Mouse (Mus musculus) intestine, embryonic 15.5 days (tissue): ENCODE results near the gene Errfi1. TPM values are rescaled to one million over a fixed set of nuclear protein-coding genes. Genes with fewer than 3 reads are reported as not detected.
A peak's percentile ranks its signal among the peaks of the same experiment; 100 is the strongest.
"Not testable (repeated sequence)": the region's sequence is repeated elsewhere in the genome, so short reads cannot be mapped to it uniquely, and the experiment has no call there.

Source experiments
- ATAC-seq: fragments of 200-750 bp; cut with Nextera tagmentation; 2 replicates; pipeline ENCODE4 v1.8.0; 2017; ENCODE audit warnings: moderate TSS enrichment, moderate library complexity
- H3K27ac ChIP-seq: fragments of 300-500 bp; sonication (generic); 2 replicates; pipeline ENCODE4 v1.5.1; 2015; ENCODE audit warnings: mild to moderate bottlenecking, inconsistent platforms
- H3K27me3 ChIP-seq: fragments of 300-500 bp; sonication (generic); replicated peaks from 2 replicates; pipeline ENCODE4 v1.6.1; 2015; ENCODE audit warnings: inconsistent platforms
- H3K36me3 ChIP-seq: fragments of 300-500 bp; sonication (generic); 2 replicates; pipeline ENCODE4 v1.6.1; 2015; ENCODE audit warnings: inconsistent platforms
- H3K4me1 ChIP-seq: fragments of 300-500 bp; sonication (generic); replicated peaks from 2 replicates; pipeline ENCODE4 v1.6.1; 2015; ENCODE audit warnings: inconsistent platforms
- H3K4me2 ChIP-seq: fragments of 300-500 bp; sonication (generic); replicated peaks from 2 replicates; pipeline ENCODE4 v1.6.1; 2015; ENCODE audit warnings: mild to moderate bottlenecking, inconsistent platforms
- H3K4me3 ChIP-seq: fragments of 300-500 bp; sonication (generic); replicated peaks from 2 replicates; pipeline ENCODE4 v1.5.1; 2015; ENCODE audit warnings: inconsistent platforms
- H3K9ac ChIP-seq: fragments of 300-500 bp; sonication (generic); 2 replicates; pipeline ENCODE4 v1.6.1; 2015; ENCODE audit warnings: inconsistent platforms
- H3K9me3 ChIP-seq: fragments of 300-500 bp; sonication (generic); 2 replicates; pipeline ENCODE4 v1.6.1; 2016; ENCODE audit warnings: inconsistent platforms
- WGBS: fragments of 180-500 bp; shearing (Covaris S2); methylation state at CpG from one replicate; pipeline ENCODE4 v1.1.7; 2015; 5-methylcytosine and 5-hydroxymethylcytosine counted together
- polyA plus RNA-seq: library from polyadenylated mRNA; unstranded; fragments of >200 nt; fragmentation: Nextera tagmentation; extraction: Ambion mirVana; gene quantifications from 2 replicates; pipeline ENCODE4 v1.2.1, GENCODE M21; 2015

The Errfi1 gene
- polyA plus RNA-seq, 1 experiment from 2014 or later, result 27.8 TPM

- not testable (repeated sequence) for H3K27ac ChIP-seq, H3K9ac ChIP-seq, H3K27me3 ChIP-seq, H3K4me1 ChIP-seq, ATAC-seq, H3K9me3 ChIP-seq, H3K4me3 ChIP-seq
- Histone ChIP-seq H3K4me2 (peak overlapping the region; percentile 67), H3K36me3 (peaks cover 10% of the 10 kb centered on the region)
- WGBS, result 76% methylated on average over 5 of the region's 5 CpGs
Observed at GRCm38 (mm10) chr4:150908512-150908911, 54.8 kb downstream of the Errfi1 start.

DNA sequence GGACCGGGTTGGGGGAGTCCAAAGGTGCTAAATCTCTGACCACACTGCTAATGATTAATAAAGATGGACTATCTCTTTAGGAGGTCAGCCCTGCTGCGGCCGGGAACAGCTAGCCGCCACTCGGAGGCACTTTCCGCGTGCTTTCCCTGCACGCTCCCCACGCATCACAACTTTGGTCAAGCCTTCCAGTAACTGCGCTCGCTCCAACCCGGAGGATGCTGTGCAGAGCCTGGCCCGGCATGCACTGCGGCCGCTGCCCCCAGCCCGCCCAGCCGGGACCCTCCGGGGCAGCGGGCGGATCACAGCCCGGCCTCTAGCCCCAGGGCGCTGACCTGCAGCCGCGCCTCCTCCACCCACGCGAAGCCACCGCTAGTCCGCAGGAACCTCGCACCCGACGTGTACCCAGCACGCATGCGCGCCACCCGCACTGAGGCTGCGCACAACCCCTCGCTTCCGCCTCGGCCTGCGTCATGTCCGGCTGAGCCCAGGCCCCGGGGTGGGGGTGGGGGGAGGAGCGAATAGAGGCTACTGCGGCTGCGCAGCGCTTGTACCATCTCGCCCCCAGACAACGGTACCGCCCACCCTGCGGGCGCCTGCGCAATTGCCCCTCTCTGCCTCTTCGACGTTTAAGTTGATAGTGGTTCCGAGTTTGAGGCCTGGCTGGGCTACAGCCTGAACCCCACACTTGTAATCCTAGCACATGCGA lies 55.9 kb downstream of the Errfi1 start:
- H3K4me3 ChIP-seq, result peak overlapping the region; percentile 95
- 0 out of 2 replicates have a peak, but pooled peaks cover 4% of the 10 kb centered on the region for H3K36me3 ChIP-seq
- H3K9me3 ChIP-seq, result no peaks in the 10 kb centered on the region
- peaks cover 4% of the 10 kb centered on the region; the same call in 1 of the 2 replicates for H3K4me1 ChIP-seq
- H3K4me2 ChIP-seq, result peak overlapping the region; percentile 67
- peak overlapping the region; percentile 97 for H3K9ac ChIP-seq
- peak overlapping the region; percentile 89 for H3K27ac ChIP-seq
- H3K27me3 ChIP-seq, result no peaks in the 10 kb centered on the region
- WGBS, result under 1% methylated on average over 56 of the region's 56 CpGs
- ATAC-seq, result peak; percentile 93

- Histone ChIP-seq H3K4me3 (peak overlapping the region; percentile 95; the same call in 1 of the 2 replicates), H3K9ac (no peak overlapping the region), H3K36me3 (0 out of 2 replicates have a peak, but pooled peaks cover 4% of the 10 kb centered on the region), H3K4me1 (peaks cover 9% of the 10 kb centered on the region), H3K9me3 (no peaks in the 10 kb centered on the region), H3K27me3 (no peaks in the 10 kb centered on the region), H3K27ac (peak overlapping the region; percentile 89; the same call in 1 of the 2 replicates), H3K4me2 (peak overlapping the region; percentile 67)
- 83% methylated on average over 19 of the region's 19 CpGs for WGBS
- ATAC-seq, result peak; percentile 6; the same call in 1 of the 2 replicates
Observed at GRCm38 (mm10) chr4:150910164-150910951, 56.6 kb downstream of the Errfi1 start.

- peak overlapping the region; percentile 53 for H3K4me2 ChIP-seq
- H3K4me3 ChIP-seq, result peak overlapping the region; percentile 60
- WGBS, result 18% methylated on average over 12 of the region's 12 CpGs
- H3K9ac ChIP-seq, result peak overlapping the region; percentile 68
- H3K27ac ChIP-seq, result peak overlapping the region; percentile 86
- no peaks in the 10 kb centered on the region for H3K27me3 ChIP-seq
- no peak for ATAC-seq
- H3K9me3 ChIP-seq, result no peaks in the 10 kb centered on the region
- peaks cover 7% of the 10 kb centered on the region for H3K4me1 ChIP-seq
- H3K36me3 ChIP-seq, result no peaks in the 10 kb centered on the region
Observed at GRCm38 (mm10) chr4:150913743-150914142, 60.0 kb downstream of the Errfi1 start.

DNA sequence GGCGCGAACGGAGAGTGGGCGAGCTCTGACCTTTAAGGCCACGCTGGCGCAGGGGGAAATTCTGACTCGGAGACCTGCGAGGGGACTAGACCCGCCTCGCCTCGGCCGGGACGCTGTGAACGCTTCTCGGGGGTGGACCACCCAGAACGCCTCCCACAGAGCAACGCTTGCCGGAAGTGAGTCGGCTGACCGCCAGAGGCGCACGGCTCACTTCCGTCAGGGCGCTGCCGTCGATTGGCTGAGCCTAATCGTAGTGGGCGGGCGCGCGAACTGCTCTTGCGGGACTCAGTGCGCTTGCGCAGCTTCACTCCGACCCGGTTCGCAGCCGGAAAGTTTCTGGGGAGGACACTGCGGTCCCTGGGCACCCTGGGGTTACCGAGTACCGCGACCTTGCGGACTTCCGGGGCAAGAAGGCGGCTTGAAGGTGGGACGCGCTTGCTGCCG lies 60.6 kb downstream of the Errfi1 start, which contains the start of the genes Park7 and Tnfrsf9:
Gene Park7, minus strand, starts transcription at position 148 of the 444 bp plus-strand sequence.
Gene Tnfrsf9, plus strand, starts transcription at position 273 of the 444 bp plus-strand sequence.
- peak within 1 kb of the TSS; percentile 60 for H3K4me3 ChIP-seq
- no peaks in the 10 kb centered on the region for H3K36me3 ChIP-seq
- peak within 1 kb of the TSS; percentile 68 for H3K9ac ChIP-seq
- H3K27ac ChIP-seq, result peak within 1 kb of the TSS; percentile 86
- ATAC-seq, result peak; percentile 91
- no peaks in the 10 kb centered on the region for H3K27me3 ChIP-seq
- no peaks in the 10 kb centered on the region for H3K9me3 ChIP-seq
- WGBS, result under 1% methylated on average over 48 of the region's 48 CpGs
- peak within 1 kb of the TSS; percentile 53 for H3K4me2 ChIP-seq
- peaks cover 7% of the 10 kb centered on the region for H3K4me1 ChIP-seq

- Histone ChIP-seq H3K27ac (no peak overlapping the region), H3K4me1 (peaks cover 7% of the 10 kb centered on the region), H3K9me3 (no peaks in the 10 kb centered on the region), H3K4me3 (peak overlapping the region; percentile 60), H3K27me3 (no peaks in the 10 kb centered on the region), H3K4me2 (peak overlapping the region; percentile 53), H3K36me3 (no peaks in the 10 kb centered on the region), H3K9ac (peak overlapping the region; percentile 68)
- no peak for ATAC-seq
- WGBS, result 48% methylated on average over 10 of the region's 10 CpGs
Observed at GRCm38 (mm10) chr4:150915181-150915906, 61.6 kb downstream of the Errfi1 start.

GRCm38 (mm10) chr4:150917336-150918027 lies 63.8 kb downstream of the Errfi1 start:
- Histone ChIP-seq H3K27me3 (no peaks in the 10 kb centered on the region), H3K9me3 (no peaks in the 10 kb centered on the region), H3K4me2 (no peak overlapping the region), H3K9ac (no peak overlapping the region), H3K27ac (no peak overlapping the region), H3K4me3 (no peak overlapping the region), H3K36me3 (no peaks in the 10 kb centered on the region), H3K4me1 (peaks cover 7% of the 10 kb centered on the region)
- WGBS, result 72% methylated on average over 8 of the region's 8 CpGs
- ATAC-seq, result no peak

Other genes with a start within 250 kb of the Errfi1 start
- 0.80 and 1.2 TPM in 2 replicates for gene Slc45a1, start 201.7 kb upstream of the Errfi1 start, polyA plus RNA-seq
- 410 and 432 TPM in 2 replicates for gene Park7, start 60.5 kb downstream of the Errfi1 start, polyA plus RNA-seq
- gene Tnfrsf9, start 60.6 kb downstream of the Errfi1 start, polyA plus RNA-seq, result 1.5 and 1.7 TPM in 2 replicates
- not detected in 2 replicates for gene Uts2, start 143.2 kb downstream of the Errfi1 start, polyA plus RNA-seq
- gene Per3, start 190.7 kb downstream of the Errfi1 start, polyA plus RNA-seq, result 3.7 and 4.1 TPM in 2 replicates
- 120 and 126 TPM in 2 replicates for gene Vamp3, start 204.0 kb downstream of the Errfi1 start, polyA plus RNA-seq
- gene Gm13090, start 235.7 kb downstream of the Errfi1 start, polyA plus RNA-seq, result not detected in 2 replicates